Mouse (Mus musculus) left cerebral cortex, adult 9 months (tissue): ENCODE data around the gene Lcmt2.

Experiments
- DNase-seq, 2 experiments: peaks; one replicate each; pipeline ENCODE4 v3.0.0; 2022; ENCODE audit warnings: low spot score in 2 of 2

The Lcmt2 gene

GRCm38 (mm10) chr2:121115418-121115817 is 25.0 kb downstream of the Lcmt2 start:
- DNase-seq = no peak

- no peak for DNase-seq
These were observed 30.8 kb downstream of the Lcmt2 start, which contains the start of gene Tgm7 for GRCm38 (mm10) chr2:121109695-121110094. Gene Tgm7, minus strand, starts transcription at chr2:121109795.

- DNase-seq = no peak
These were observed 34.5 kb downstream of the Lcmt2 start for GRCm38 (mm10) chr2:121105940-121106339.

DNA sequence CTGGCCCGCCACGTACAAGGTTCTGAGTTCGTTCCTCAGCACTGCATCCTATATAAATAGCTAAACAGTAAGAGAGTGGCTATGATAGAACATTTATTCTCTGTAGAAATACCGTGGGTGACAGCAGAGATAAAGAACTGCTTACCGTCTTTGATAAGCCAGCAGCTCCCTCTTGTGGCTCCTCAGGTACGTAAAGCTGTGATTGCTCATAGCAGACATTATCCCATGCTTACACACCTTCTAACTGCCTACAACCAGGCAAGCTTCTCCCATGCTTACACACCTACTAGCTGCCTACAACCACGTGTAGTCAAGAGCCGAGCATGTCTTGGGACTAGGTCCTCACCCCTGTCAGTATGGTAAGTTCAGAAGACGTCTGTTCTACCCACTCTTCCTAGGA is 38.4 kb downstream of the Lcmt2 start:
- peak; percentile 11 to 79 for DNase-seq

DNA sequence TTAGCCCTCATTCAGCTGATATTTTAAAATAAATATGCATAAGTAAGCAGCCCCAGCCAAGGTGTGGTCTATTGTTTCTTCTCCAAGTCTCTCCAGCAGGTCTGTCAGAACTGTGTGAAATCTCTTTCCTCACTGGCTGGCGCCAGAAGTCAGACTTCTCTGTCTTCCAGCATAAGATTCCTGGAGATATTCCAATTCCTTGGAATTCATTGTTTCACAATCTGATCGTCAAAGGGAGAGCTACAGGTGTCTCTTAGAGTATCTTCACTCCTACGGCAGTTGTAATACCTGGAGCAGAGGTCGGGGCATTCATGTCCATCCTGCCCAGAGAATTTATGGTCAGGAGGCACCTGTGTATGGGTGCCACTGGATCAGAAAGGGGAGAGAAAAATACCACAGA is 50.7 kb downstream of the Lcmt2 start:
- DNase-seq = no peak

- DNase-seq = no peak
These were observed 51.9 kb downstream of the Lcmt2 start for GRCm38 (mm10) chr2:121088507-121088906.

DNA sequence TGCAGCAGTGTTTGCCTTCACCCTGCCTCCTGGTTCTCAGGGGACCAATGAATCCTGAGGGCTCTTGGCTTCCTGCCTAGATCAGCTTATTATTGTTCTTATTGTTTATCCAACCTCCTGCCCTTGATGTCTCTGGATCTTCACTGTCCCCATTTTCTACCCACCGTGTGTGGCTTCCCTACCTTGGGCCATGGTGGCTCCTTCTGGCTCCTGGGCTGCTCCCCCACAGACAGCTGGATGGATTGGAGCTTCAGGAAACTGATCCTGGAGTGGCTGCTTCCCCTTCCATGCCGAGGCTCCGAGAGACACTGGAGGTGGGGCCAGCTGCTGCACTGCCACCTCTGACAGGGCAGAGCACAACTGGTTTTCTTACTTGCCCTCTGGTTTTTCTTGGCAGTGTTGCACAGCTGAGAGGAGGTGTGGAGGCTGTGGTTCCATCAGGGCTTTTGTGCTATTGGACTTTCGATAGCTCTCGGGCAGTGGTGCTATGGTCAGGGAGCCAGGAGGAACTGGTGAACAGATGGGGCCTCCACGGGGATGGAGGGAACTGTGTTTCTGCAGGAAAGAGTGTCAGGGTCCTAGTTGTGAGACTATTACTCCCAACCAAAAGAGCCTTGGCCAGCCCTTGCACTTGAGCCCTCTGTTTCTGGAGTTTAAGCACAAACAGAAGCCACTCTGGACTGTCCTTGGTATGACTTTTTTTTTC is 54.8 kb downstream of the Lcmt2 start, which contains the start of gene Tgm5:
Gene Tgm5 (minus strand): TSS at position 362 of the 706 bp plus-strand sequence.
- no peak for DNase-seq

- DNase-seq = no peak
These were observed 57.8 kb downstream of the Lcmt2 start for GRCm38 (mm10) chr2:121082626-121083025.
